Mouse (Mus musculus) small intestine, adult 2 months (tissue): ENCODE data around the gene Mst1r. TPM values are rescaled to one million over a fixed set of nuclear protein-coding genes. Genes with fewer than 3 reads are reported as not detected.

Experiments
- H3K27ac ChIP-seq: fragments of 200-500 bp; 2 replicates; pipeline ENCODE4 v1.5.1; 2012; ENCODE audit warnings: low read depth, low read length, control low read depth, inconsistent platforms; ENCODE audit not compliant: insufficient read depth
- H3K27me3 ChIP-seq: fragments of 200-500 bp; 2 replicates; pipeline ENCODE4 v1.6.1; 2012; ENCODE audit warnings: mild to moderate bottlenecking, moderate library complexity, low read length, inconsistent platforms; ENCODE audit not compliant: control insufficient read depth, insufficient read depth
- H3K36me3 ChIP-seq: fragments of 200-500 bp; 2 replicates; pipeline ENCODE4 v1.6.1; 2012; ENCODE audit warnings: mild to moderate bottlenecking, low read length, control low read depth, inconsistent platforms; ENCODE audit not compliant: control insufficient read depth, insufficient read depth
- H3K4me1 ChIP-seq: fragments of 200-500 bp; 2 replicates; pipeline ENCODE4 v1.6.1; 2012; ENCODE audit warnings: low read length, inconsistent platforms, mixed read lengths; ENCODE audit not compliant: control insufficient read depth, insufficient read depth, insufficient read length
- H3K4me3 ChIP-seq: fragments of 200-500 bp; 2 replicates; pipeline ENCODE4 v1.5.1; 2012; ENCODE audit warnings: low read depth, mild to moderate bottlenecking, control low read depth, inconsistent platforms, low read length, moderate library complexity
- CTCF ChIP-seq: fragments of 200-500 bp; IDR thresholded peaks from 2 replicates; pipeline ENCODE4 v1.5.1; 2012; ENCODE audit warnings: low read depth, mild to moderate bottlenecking, control low read depth, inconsistent platforms, low read length, moderate library complexity, mixed read lengths; ENCODE audit not compliant: insufficient replicate concordance, insufficient read length; ENCODE audit errors: extremely low read depth
- POLR2A ChIP-seq: fragments of 200-500 bp; IDR thresholded peaks from 2 replicates; pipeline ENCODE4 v1.6.1; 2012; ENCODE audit warnings: low read depth, mild to moderate bottlenecking, control low read depth, inconsistent platforms, low read length, moderate library complexity
- whole genome bisulfite sequencing: fragments of 180-500 bp; shearing (Covaris S2); methylation state at CpG from one replicate; pipeline ENCODE4 v1.1.7; 2018; 5-methylcytosine and 5-hydroxymethylcytosine counted together
- polyA plus RNA-seq: library from polyadenylated mRNA; depleted of rRNA; stranded (reverse); fragments of >200 nt; gene quantifications from 2 replicates; pipeline ENCODE4 v1.2.3, GENCODE M21; 2012; rRNA removed

Mst1r gene
- polyA plus RNA-seq, 1 experiment = 94.7 TPM

- Histone ChIP-seq H3K27ac (no peak overlapping the region), H3K4me1 (peaks cover 4% of the 10 kb centered on the region; the same call in 1 of the 2 replicates), H3K27me3 (no peaks in the 10 kb centered on the region), H3K36me3 (no peaks in the 10 kb centered on the region), H3K4me3 (no peak overlapping the region)
- TF ChIP-seq POLR2A (no peak), CTCF (no peak)
- WGBS = 86% methylated on average over 10 of the region's 10 CpGs
These were observed 60.0 kb downstream of the Mst1r start for GRCm38 (mm10) chr9:107966676-107967075.

- Histone ChIP-seq H3K4me3 (no peak overlapping the region), H3K36me3 (no peaks in the 10 kb centered on the region), H3K27ac (no peak overlapping the region), H3K27me3 (no peaks in the 10 kb centered on the region), H3K4me1 (peaks cover 4% of the 10 kb centered on the region; the same call in 1 of the 2 replicates)
- TF ChIP-seq POLR2A (no peak), CTCF (no peak)
- WGBS = 82% methylated on average over 6 of the region's 6 CpGs
These were observed 60.8 kb downstream of the Mst1r start for GRCm38 (mm10) chr9:107967437-107967836.

GRCm38 (mm10) chr9:107968531-107968930 is 61.9 kb downstream of the Mst1r start:
- Histone ChIP-seq H3K27ac (no peak overlapping the region), H3K27me3 (no peaks in the 10 kb centered on the region), H3K4me1 (peaks cover 4% of the 10 kb centered on the region; the same call in 1 of the 2 replicates), H3K36me3 (no peaks in the 10 kb centered on the region), H3K4me3 (no peak overlapping the region)
- WGBS = 94% methylated on average over 7 of the region's 7 CpGs
- TF ChIP-seq POLR2A (no peak), CTCF (no peak)

Other genes starting within 250 kb of the Mst1r start
- gene Slc38a3, start 237.3 kb upstream of the Mst1r start, polyA plus RNA-seq = 2.8 and 48.7 TPM in 2 replicates
- gene Gnat1, start 227.2 kb upstream of the Mst1r start, polyA plus RNA-seq = 0.13 and 0.17 TPM in 2 replicates
- 24.2 and 30.7 TPM in 2 replicates for gene Sema3f, start 196.4 kb upstream of the Mst1r start, polyA plus RNA-seq
- 18.0 and 48.9 TPM in 2 replicates for gene Rbm5, start 135.9 kb upstream of the Mst1r start, polyA plus RNA-seq
- gene Rbm6, start 33.6 kb upstream of the Mst1r start, polyA plus RNA-seq = 4.2 and 16.4 TPM in 2 replicates
- 59.0 and 147 TPM in 2 replicates for gene Mon1a, start 18.7 kb upstream of the Mst1r start, polyA plus RNA-seq
- gene Actl11, start 21.6 kb downstream of the Mst1r start, polyA plus RNA-seq = not detected in 2 replicates
- 0.35 TPM in 1 of 2 replicates, not detected in the other for gene Camkv, start 28.8 kb downstream of the Mst1r start, polyA plus RNA-seq
- 0.74 and 1.5 TPM in 2 replicates for gene Traip, start 43.3 kb downstream of the Mst1r start, polyA plus RNA-seq
- 67.0 and 131 TPM in 2 replicates for gene Uba7, start 68.6 kb downstream of the Mst1r start, polyA plus RNA-seq
- gene Gm20661, start 76.2 kb downstream of the Mst1r start, polyA plus RNA-seq = not detected in 2 replicates
- gene Inka1, start 79.0 kb downstream of the Mst1r start, polyA plus RNA-seq = 3.1 and 6.0 TPM in 2 replicates
- gene Cdhr4, start 85.6 kb downstream of the Mst1r start, polyA plus RNA-seq = 1.3 and 2.3 TPM in 2 replicates
- gene Gm20662, start 89.5 kb downstream of the Mst1r start, polyA plus RNA-seq = 0.46 TPM in 1 of 2 replicates, not detected in the other
- 70.7 and 160 TPM in 2 replicates for gene Ip6k1, start 95.6 kb downstream of the Mst1r start, polyA plus RNA-seq
- 34.5 and 56.7 TPM in 2 replicates for gene Gmppb, start 142.4 kb downstream of the Mst1r start, polyA plus RNA-seq
- gene Amigo3, start 146.3 kb downstream of the Mst1r start, polyA plus RNA-seq = 6.1 and 12.0 TPM in 2 replicates
- gene Mst1, start 173.6 kb downstream of the Mst1r start, polyA plus RNA-seq = 0.18 and 0.35 TPM in 2 replicates
- 48.3 and 86.7 TPM in 2 replicates for gene Rnf123, start 176.5 kb downstream of the Mst1r start, polyA plus RNA-seq
- 127 and 189 TPM in 2 replicates for gene Apeh, start 187.7 kb downstream of the Mst1r start, polyA plus RNA-seq